Mouse (Mus musculus): ENCODE data around the gene Tex33. TPM values are rescaled to one million over a fixed set of nuclear protein-coding genes. Genes with fewer than 3 reads are reported as not detected.

Tex33 gene
- total RNA-seq, 2 experiments from 2014 or later, result not detected

DNA sequence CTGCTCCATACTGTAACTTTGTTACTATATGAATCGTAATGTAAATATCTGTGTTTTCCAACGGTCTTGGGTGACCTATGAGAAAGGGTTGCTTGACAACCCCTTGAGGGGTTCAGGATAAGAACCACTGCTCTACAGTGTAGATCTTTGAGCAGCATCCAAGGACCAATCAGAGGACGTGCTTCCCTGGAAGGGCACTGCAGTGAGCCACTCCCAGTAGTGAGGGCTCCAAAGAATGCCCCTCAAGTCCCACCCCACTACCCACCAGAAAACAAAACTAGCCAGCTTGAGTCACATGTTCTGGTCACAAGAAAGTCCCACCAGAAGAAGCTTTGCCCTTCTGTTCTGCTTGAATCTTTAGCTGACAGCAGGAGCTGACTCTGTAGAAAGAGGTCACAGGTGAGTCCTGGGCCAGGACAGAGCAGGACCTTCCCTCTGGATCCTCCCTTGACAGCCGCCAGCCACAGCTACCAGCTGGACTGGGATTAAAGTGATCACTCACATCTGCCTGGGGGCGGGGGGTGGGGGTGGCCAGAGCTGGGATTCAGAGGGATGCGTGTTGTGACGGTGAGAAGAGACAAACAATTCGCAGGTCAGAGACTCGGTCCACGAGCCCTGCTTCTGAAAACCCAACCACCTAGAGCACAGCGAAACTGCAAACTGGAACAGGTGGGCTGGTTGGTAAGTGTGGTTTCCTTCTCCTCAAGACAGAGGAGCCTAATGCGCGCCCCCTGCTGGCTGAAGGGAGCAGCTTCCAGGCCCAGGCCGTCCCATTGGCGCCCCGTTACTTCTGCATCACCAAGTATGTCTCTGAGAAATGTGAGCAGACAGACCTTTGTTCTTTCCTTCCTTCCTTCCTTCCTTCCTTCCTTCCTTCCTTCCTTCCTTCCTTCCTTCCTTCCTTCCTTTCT is 26.6 kb upstream of the Tex33 start:
- intact Hi-C loops (cut with DNase I), result loop anchor here (2.0 to 10.0 kb wide), 4 partner anchors 68 to 438 kb away; no protein-coding TSS in a partner anchor
- peak; percentile 81 to 87 for DNase-seq (ENCODE audit: low spot score in 2 of 2)

DNA sequence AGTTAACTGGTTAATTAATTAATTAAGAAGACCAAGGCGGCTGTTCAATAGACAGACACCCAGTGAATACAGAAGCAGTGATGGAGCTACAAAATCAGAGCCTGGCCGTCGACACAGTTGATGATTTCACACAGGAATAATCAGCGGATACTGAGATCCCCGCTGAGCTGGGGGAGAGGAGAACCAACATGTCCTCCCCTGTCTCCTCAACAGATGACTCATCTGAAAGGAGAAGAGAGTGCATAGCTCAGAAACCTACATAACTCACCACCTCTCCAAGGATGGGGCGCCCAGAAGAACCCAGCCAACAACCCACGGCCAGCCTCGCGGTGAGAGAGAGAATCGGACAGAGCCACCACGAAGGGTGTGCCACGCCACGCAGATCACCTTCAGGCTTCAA is 24.7 kb upstream of the Tex33 start:
- intact Hi-C loops (cut with DNase I), result loop anchor here (5.0 to 10.0 kb wide), 3 partner anchors 163 to 436 kb away; no protein-coding TSS in a partner anchor
- no peak for DNase-seq (ENCODE audit: low spot score in 2 of 2)

DNA sequence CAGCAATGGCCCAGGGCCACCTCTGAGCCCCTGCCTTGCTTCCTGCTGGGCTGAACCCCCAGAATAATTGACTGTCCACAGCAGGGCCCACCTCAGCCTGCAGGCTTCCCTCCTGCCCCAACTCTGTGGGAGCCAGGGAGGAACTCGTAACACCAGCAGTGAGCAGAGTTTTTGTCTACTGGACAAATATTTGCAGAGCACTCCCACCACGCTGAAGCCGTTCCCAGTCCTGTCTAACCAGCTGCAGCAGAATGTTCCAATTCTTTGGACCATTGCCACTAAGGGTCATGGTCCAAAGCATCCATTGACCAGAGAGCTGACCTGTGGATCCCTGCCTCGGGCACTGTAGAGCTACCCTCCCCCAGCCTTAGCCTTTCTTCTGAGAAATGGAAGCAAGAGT is 21.2 kb upstream of the Tex33 start:
- no peak for DNase-seq (ENCODE audit: low spot score in 2 of 2)

DNA sequence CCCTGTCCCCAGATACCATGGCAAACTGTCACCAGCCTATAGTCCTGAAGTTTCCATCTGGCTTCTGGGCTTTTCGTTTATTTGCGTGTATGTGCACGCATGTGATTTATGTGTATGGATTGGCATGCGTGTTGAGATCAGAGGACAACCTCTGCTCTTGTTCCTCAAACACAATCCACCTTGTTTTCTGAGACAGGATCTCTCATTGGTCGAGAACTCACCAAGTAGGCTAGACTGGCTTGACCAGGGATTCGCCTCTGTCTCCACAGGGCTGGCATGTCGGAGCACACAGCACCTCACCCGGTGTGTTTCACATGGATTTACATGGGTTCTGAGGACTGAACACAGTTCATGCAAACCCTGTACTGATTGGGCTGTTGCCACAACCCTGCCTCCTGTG is 18.4 kb upstream of the Tex33 start:
- no peak for DNase-seq (ENCODE audit: low spot score in 2 of 2)
- intact Hi-C loops (cut with DNase I), result no loop called here

More for the DNA sequence above, 21.2 kb upstream of the Tex33 start:
- intact Hi-C loops (cut with DNase I), result no loop called here

DNA sequence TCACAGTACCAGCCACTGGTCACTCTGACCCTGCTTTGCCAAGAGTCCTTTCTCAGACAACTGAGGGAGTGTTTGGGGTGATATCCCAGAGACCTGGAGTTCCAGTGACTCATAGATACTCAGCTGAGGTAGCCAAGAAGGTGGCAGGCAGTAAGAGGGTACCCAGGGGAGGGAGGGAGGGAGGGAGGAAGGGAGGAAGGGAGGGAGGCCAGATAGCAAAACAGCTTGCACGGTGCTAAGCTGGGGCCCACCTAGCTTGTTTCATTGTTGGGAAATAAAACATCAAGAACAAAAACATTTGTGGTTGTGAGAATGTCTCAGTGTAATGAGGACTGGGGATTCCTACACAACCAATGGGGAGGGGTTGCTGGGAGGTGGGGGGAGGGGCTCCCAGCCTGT is 18.0 kb upstream of the Tex33 start:
- intact Hi-C loops (cut with DNase I), result no loop called here
- DNase-seq (ENCODE audit: low spot score in 2 of 2), result no peak

DNA sequence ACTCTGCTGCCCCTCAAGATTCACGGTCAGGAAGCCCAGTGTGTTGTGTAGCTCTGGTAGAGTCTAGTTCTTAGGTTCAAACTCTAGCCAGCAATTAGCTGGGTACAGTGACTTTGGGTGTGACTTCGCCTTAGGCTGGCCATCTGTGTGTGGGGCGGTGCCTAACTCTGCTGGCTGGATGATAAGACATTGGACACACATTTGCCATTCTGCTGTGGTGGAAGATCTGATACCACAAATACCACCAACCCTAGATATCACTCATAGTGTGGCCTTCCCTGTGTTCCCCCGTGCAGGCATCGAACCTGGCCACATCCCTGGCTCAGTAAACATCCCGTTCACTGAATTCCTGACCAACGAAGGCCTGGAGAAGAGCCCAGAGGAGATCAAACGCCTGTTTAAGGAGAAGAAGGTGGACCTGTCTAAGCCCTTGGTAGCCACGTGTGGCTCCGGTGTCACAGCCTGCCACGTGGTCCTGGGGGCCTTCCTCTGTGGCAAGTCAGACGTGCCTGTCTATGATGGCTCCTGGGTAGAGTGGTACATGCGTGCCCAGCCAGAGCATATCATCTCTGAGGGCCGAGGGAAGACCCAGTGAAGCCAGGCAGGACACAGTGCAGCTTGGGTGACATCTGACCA is 17.5 kb upstream of the Tex33 start:
- intact Hi-C loops (cut with DNase I), result no loop called here
- DNase-seq (ENCODE audit: low spot score in 2 of 2), result no peak

DNA sequence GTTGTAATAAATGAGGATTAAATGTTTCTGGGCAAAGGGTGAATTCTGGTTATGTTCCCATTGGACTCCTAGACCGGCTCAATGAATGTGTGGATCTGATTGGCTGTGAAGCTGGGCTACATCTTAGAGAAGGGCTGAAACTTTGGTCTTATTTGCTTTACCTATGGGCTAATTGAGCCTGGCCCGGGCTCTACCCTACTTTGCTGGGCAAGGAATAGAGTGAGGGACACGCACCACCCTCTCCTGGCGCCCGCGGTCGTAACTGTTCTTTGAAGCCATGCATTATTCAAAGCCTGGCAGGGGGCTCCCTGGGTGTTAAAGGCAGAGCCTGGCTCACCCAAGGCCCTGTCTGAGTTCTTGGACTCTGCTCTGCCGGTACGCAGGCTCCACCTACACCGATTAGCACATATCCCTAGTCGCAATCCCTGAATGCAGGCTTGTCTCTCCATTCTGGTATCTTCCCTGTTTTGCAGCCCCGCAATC is 13.9 kb upstream of the Tex33 start:
- intact Hi-C loops (cut with DNase I), result no loop called here
- no peak for DNase-seq (ENCODE audit: low spot score in 2 of 2)

DNA sequence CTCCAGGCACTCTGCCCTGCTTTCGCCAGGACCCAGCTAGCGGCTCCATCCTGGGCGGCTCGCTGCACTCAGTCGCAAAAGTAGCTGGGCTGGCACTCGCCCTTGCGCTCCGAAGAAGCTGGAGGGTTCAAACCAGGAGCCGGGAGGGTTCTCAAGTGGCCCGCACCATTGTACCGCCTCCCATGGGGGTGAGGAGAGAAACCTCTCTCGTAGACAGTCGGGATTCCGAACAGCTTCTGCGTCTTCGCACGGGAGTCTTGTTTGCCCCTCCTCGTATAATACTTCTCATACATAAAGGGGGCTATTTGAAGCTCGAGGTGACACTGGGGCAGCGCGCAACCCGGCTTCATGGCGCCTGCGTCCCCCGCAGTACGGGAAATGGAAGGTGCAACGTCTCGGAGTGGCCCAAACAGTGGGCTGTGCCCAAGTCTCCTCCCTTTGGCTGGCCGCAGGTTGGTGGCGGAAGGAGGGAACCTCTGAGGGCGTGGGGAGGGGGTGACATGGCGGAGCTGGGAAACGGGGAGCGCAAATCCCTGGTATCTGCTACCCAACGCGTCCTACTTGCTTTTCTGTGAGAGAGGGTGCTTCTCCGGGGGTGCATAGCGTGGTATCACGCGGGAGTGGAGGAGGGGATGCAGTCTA is 10.7 kb upstream of the Tex33 start, which contains the start of gene Mpst:
Mpst (plus strand) TSS at position 124 of the 642 bp plus-strand sequence.
- intact Hi-C loops (cut with DNase I), result no loop called here

DNA sequence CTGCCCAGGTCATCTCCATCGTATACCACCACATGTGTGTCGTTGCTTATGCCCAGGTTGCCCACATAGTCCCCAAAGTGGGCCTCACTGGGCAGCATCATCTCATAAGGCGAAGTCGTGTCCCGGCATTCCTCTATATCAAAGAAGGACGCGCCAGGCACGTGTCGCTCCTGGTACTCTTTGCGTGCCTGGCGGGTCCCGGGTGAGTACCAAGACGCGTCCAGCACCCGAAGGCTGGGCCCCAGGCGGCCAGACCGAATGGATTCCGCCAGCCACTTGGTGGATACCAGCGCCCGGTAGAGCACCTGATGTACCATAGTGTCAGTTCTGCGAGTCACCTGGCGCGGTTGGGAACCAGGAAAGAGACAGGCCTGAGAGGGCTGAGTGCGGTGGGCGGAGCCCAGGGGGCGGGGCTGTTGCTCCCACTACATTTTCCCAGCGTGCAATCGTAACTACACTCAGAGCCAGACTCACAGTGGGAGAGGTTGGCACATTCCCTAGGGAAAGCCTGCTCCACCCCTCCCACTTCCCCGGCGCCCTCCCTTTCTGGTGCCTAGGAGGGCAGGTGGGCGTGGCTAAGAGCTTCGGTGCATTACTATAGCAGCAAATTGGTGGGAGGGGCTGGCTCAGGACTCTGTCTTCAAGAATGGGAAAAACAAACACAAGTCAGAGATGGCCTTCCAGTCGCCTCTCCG is 10.0 kb upstream of the Tex33 start, which contains the start of gene Tst:
Tst (minus strand) TSS at position 391 of the 695 bp plus-strand sequence.
- intact Hi-C loops (cut with DNase I), result no loop called here
- DNase-seq (ENCODE audit: low spot score in 2 of 2), result peak; percentile 85 to 97

More for the DNA sequence above, 10.7 kb upstream of the Tex33 start, which contains the start of gene Mpst:
- peak; percentile 86 to 87 for DNase-seq (ENCODE audit: low spot score in 2 of 2)

DNA sequence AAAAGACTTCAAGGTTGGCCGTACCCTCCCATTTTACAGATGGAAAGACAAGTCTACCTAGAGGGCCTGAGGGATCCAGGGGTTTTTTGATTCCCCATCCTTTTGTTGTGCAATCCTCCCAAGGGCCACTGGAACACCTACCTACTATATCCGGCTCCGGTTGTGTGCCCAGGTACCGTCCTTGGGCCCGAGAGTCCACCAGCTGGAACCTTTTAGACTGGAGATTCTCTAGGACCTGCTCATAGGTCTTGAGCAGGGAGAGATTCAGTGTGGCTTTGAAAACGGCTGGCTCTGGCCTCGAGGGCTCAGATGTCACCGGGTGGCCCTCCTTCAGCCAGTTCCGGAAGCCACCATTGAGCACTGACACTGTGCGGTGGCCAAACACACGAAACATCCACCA is 9.4 kb upstream of the Tex33 start:
- no peak for DNase-seq (ENCODE audit: low spot score in 2 of 2)
- intact Hi-C loops (cut with DNase I), result no loop called here

DNA sequence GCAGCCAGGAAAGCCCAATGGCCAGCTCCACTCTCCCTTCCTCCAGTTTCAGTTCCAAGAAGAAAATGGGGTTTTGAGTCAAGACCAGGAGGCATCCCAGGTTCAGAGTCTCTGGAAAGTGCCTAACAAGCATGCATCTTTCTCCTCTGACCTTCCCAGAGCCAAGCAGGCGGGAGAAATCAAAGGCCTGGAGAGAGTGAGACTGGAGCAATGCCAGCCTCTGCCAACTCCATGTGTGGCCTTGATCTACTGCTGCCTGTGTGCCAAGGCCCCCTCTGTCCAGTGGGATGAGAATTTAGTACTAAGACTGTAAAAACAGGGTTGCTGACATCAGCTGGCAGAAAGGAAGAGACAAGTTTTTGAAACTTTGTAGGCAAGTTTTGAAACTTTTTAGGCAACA is 8.2 kb upstream of the Tex33 start:
- intact Hi-C loops (cut with DNase I), result no loop called here
- peak in 1 of 2 experiments; percentile 20 for DNase-seq (ENCODE audit: low spot score in 2 of 2)

DNA sequence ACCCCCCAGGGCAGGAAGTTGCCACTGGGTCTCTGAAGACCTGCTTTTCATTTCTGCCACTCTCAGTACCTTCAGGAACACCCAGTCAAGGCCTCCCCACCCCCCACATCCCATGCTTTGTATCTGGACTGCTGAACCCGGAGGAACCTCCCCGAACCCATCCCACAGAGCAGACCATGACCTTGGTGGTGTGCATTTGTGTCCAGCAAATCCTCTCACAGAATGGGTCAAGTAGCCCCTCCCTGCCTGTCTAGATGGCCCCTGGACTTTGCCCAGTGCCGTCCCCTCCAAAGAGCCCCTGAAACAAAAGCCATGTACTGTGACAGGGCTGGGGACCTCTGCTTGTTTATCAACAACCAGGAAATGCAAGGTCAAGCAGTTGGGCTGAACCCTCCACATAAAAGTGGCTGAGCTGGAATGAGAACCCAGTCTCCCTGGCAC is 7.6 kb upstream of the Tex33 start:
- intact Hi-C loops (cut with DNase I), result no loop called here
- DNase-seq (ENCODE audit: low spot score in 2 of 2), result no peak

DNA sequence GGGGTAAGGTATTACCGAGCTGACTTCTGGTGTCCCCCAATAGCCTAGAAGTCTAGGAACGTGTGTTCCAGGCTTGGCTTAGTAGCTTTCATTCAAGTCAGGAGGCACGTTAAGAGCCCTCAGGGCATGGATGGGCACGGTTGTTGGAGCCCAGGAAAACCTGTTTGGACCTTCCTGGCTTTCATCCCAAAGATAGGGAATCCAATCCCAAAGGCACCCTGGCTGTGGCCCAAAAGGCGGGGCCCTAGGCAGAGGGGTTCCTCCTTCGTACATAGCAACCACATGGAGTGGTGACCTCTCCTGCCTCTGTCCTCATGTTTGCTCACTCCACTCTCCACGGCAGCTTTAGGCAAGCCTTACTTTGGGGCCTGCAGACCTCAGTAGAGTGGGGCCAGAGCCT is 6.7 kb upstream of the Tex33 start:
- intact Hi-C loops (cut with DNase I), result no loop called here

DNA sequence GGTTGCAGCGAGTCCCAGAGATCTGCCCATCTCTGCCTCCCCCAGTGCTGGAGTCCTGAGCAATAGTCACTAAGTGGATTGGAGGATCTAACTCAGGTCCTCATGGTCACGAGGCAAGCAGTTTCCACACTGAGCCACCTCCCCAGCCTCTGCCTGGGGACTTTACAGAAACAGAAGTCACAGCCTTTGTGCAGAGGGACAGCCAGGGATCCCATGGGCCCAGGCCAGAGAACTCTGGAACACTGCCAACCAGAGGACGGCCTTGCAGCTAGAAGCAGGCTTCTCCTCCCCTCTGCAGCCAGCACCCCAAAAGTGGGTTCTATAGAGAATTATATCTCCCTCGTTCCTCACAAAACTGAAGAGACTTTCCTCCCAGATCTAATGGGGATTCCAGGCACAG is 6.2 kb upstream of the Tex33 start:
- intact Hi-C loops (cut with DNase I), result no loop called here

More for the DNA sequence above, 6.7 kb upstream of the Tex33 start:
- no peak for DNase-seq (ENCODE audit: low spot score in 2 of 2)

DNA sequence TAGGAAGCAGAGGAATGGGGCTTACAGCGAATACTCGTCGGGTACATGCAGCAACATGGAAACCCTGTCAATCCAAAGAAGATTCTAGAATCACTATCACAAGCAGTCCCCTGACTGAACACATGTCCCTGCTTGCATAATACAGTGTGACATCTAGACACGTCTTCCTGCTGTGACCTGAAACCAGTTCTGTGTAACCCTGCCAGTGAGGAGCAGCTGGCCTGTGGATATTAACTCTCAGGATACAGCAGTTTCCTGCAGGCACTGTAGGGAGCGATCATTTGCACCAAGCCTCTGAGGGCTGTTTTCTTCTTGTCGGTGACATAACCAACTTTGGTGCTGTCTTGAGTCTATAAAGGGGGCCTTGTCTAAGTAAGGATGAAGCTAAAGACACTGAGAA is 5.6 kb upstream of the Tex33 start:
- peak in 1 of 2 experiments; percentile 36 for DNase-seq (ENCODE audit: low spot score in 2 of 2)
- intact Hi-C loops (cut with DNase I), result no loop called here

More for the DNA sequence above, 6.2 kb upstream of the Tex33 start:
- peak; percentile 62 to 66 for DNase-seq (ENCODE audit: low spot score in 2 of 2)

DNA sequence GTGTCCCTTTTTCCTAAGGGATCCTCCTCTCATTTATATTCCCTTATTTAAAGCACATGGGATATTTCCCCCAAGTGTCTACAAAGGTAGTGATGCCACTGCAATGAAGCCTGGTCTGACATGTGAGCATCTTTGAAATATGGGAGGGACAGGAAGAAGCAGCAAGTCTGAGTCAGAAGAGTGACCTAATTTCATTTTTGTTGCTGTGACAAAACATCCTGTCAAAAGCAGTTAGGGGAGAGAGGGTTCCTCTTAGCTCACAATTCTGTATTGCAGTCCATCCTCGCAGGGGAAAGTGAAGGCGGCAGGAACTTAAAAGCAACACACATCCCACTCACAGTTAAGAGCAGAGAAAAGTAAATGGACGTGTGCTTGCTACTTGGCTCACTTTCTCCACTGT is 4.9 kb downstream of the Tex33 start:
- intact Hi-C loops (cut with DNase I), result no loop called here
- DNase-seq (ENCODE audit: low spot score in 2 of 2), result no peak

DNA sequence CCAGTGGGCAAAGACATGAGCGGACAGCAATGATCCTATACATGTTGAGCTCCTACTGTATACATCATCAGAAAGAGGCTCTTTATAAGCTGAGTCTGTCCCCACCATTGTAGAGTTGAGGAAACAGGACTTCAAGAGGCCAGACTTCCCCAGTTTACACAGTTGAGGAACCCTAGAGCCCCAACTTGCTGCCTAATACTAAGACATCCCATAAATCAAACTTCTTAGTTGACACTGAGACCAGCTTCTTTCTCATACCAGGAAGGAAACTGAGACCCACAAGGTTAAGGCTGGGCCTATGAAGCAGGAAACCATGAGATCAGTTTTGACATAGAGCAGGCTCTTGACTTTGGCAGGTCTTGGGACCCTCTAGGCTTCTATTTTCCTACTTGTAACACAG is 10.1 kb downstream of the Tex33 start:
- DNase-seq (ENCODE audit: low spot score in 2 of 2), result no peak
- intact Hi-C loops (cut with DNase I), result no loop called here

DNA sequence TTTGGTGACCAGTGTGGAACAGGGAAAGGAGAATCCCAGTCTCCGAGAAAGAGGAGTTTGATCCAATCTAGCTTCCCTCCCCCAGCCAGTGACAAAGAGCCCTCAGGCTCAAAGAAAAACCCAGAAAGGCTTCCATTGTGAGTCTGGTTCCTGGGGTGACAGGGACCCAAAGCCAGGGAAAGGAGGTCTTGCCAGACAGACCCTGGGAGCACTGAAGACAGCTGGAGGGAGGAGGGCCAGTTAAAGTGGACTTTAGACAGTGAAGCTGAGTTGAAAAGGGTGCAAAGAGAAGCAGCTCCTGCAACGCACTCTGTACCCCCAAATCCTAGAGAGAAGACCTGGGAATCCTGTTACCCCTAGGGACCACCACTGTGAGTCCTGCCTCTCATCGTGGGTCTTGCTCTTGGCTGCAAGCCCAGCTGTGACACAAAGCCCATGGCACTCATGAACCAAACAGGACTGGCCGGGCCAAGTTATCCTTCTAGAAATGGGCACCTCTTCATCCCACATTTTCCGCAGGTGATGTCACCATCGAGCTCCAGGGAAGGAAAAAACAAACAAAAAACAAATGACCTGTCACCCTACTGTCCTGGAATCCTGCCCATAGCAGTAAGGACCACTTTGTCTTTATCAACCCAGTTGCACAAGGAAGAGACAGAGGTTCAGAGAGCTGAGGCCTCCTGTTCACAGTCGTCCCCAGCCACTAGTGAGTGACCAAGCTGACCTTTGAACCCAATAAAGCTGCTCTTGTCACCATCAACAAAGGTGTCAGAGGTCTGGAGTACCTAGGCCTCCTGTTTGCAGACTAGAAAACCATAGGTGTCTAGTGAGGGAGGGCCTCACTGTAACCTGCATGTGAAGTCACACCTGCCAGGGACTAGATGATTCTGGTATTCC is 11.2 kb downstream of the Tex33 start:
- DNase-seq (ENCODE audit: low spot score in 2 of 2), result peak; percentile 13 to 39
- intact Hi-C loops (cut with DNase I), result no loop called here

All from left cerebral cortex, postnatal 14 days (tissue).